Mouse (Mus musculus): ENCODE data around the gene Mtmr3. TPM values are rescaled to one million over a fixed set of nuclear protein-coding genes. Genes with fewer than 3 reads are reported as not detected.

Mtmr3 gene
- total and polyA plus RNA-seq, 3 experiments, result 29.1 to 31.9 TPM; not detected in 1

DNA sequence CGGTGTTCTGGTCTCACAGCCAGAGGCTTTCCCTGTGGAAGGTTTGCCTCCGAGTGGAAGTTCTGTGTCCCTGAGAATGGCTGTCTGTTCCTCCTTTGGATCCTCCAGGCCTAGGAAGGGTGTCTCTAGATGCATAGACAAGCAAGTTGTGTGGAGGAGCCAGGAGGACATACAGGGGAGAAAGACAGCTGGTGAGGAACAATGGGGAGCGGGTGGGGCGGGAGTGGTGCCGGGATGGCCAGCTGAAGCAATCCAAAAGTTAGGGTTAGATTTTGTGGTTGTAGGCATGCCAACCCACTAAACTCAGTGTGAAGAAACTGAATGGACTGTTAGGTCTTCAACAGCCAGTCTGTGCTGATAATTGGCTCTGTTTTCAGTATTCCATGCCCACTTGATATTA lies 122.9 kb downstream of the Mtmr3 start:
- no peak for DNase-seq (ENCODE audit: low read depth, low spot score)
- Histone ChIP-seq H3K27ac (ENCODE audit: control insufficient read depth, low read depth, low read length) (no peak overlapping the region), H3K27me3 (ENCODE audit: control insufficient read depth in 1 of 2, insufficient read depth in 2 of 2, low read length in 2 of 2) (no peaks in the 10 kb centered on the region), H3K9ac (ENCODE audit: control insufficient read depth, low read depth, low read length, poor library complexity, severe bottlenecking) (no peak overlapping the region), H3K9me3 (replicated peaks; ENCODE audit: insufficient read depth, low read length) (no peaks in the 10 kb centered on the region), H3K4me1 (ENCODE audit: control insufficient read depth in 1 of 2, insufficient read depth in 2 of 2, low read length in 2 of 2) (no peaks in the 10 kb centered on the region), H3K4me3 (ENCODE audit: control insufficient read depth in 1 of 2, insufficient read depth in 1 of 2, low read depth in 2 of 2, low read length in 2 of 2) (no peak overlapping the region), H3K36me3 (ENCODE audit: control insufficient read depth in 1 of 2, insufficient read depth in 2 of 2, low read length in 2 of 2) (no peaks in the 10 kb centered on the region), H3K79me2 (ENCODE audit: control insufficient read depth, insufficient read depth, low read length, poor library complexity) (no peaks in the 10 kb centered on the region)
- TF ChIP-seq E2F4 (IDR thresholded peaks at IDR 0.05; ENCODE audit: borderline replicate concordance, low read depth, low read length), result no peak
- no peak for TF ChIP-seq MAX (IDR thresholded peaks at IDR 0.05; ENCODE audit: low read length)
- no peak for TF ChIP-seq MAZ (IDR thresholded peaks at IDR 0.05; ENCODE audit: low read depth, low read length)
- TF ChIP-seq MXI1 (IDR thresholded peaks at IDR 0.05; ENCODE audit: low read depth, low read length), result no peak
- TF ChIP-seq ETS1 (IDR thresholded peaks at IDR 0.05; ENCODE audit: low read depth, low read length), result no peak
- TF ChIP-seq USF2 (IDR thresholded peaks at IDR 0.05; ENCODE audit: borderline replicate concordance in 1 of 2, insufficient read depth in 1 of 2, low read depth in 1 of 2, low read length in 2 of 2), result no peak
- no peak for TF ChIP-seq GABPA (IDR thresholded peaks at IDR 0.05; ENCODE audit: low read depth, low read length)
- TF ChIP-seq TCF12 (IDR thresholded peaks at IDR 0.05; ENCODE audit: low read depth, low read length), result no peak

GRCm38 (mm10) chr11:4471251-4471650 lies 123.4 kb downstream of the Mtmr3 start:
- no peak overlapping the region for H3K4me3 ChIP-seq (ENCODE audit: control insufficient read depth in 1 of 2, insufficient read depth in 1 of 2, low read depth in 2 of 2, low read length in 2 of 2)
- H3K9ac ChIP-seq (ENCODE audit: control insufficient read depth, low read depth, low read length, poor library complexity, severe bottlenecking), result no peak overlapping the region
- H3K79me2 ChIP-seq (ENCODE audit: control insufficient read depth, insufficient read depth, low read length, poor library complexity), result no peaks in the 10 kb centered on the region
- H3K27me3 ChIP-seq (ENCODE audit: control insufficient read depth in 1 of 2, insufficient read depth in 2 of 2, low read length in 2 of 2), result no peaks in the 10 kb centered on the region
- no peaks in the 10 kb centered on the region for H3K36me3 ChIP-seq (ENCODE audit: control insufficient read depth in 1 of 2, insufficient read depth in 2 of 2, low read length in 2 of 2)
- no peaks in the 10 kb centered on the region for H3K4me1 ChIP-seq (ENCODE audit: control insufficient read depth in 1 of 2, insufficient read depth in 2 of 2, low read length in 2 of 2)
- DNase-seq (ENCODE audit: low read depth, low spot score), result no peak
- TF ChIP-seq JUND (IDR thresholded peaks at IDR 0.05; ENCODE audit: low read depth, low read length) (no peak), CHD2 (IDR thresholded peaks at IDR 0.05; ENCODE audit: low read length) (no peak), USF1 (IDR thresholded peaks at IDR 0.05; ENCODE audit: low read depth, low read length) (no peak), GATA1 (IDR thresholded peaks at IDR 0.05; ENCODE audit: low read depth, low read length) (no peak), CHD1 (IDR thresholded peaks at IDR 0.05; ENCODE audit: low read depth, low read length) (no peak), MEF2A (IDR thresholded peaks at IDR 0.05; ENCODE audit: extremely low read depth, insufficient replicate concordance, low read depth, low read length, poor library complexity, severe bottlenecking) (no peak), KAT2A (conservative IDR thresholded peaks at IDR 0.05; ENCODE audit: low read depth, low read length) (no peak), ELF1 (IDR thresholded peaks at IDR 0.05; ENCODE audit: low read depth, low read length) (no peak), TAL1 (IDR thresholded peaks at IDR 0.05; ENCODE audit: low read length) (no peak), ZKSCAN1 (IDR thresholded peaks at IDR 0.05; ENCODE audit: low read depth, low read length) (no peak), POLR2AphosphoS2 (IDR thresholded peaks at IDR 0.05; ENCODE audit: low read length) (no peak), BHLHE40 (IDR thresholded peaks at IDR 0.05; ENCODE audit: borderline replicate concordance, low read depth, low read length) (no peak)
- H3K9me3 ChIP-seq (replicated peaks; ENCODE audit: insufficient read depth, low read length), result no peaks in the 10 kb centered on the region
- no peak overlapping the region for H3K27ac ChIP-seq (ENCODE audit: control insufficient read depth, low read depth, low read length)

All from MEL (cell line).